Mouse (Mus musculus) ES-Bruce4 (cell line): Measurements from ENCODE around the gene Slc27a3.

ENCODE experiments used
- CTCF ChIP-seq: IDR thresholded peaks from one replicate; pipeline ENCODE4 v1.8.1; 2011; ENCODE audit warnings: low read depth, low read length
- POLR2A ChIP-seq: IDR thresholded peaks from one replicate; pipeline ENCODE4 v1.8.1; 2011; ENCODE audit warnings: low read length; ENCODE audit not compliant: insufficient read depth

DNA sequence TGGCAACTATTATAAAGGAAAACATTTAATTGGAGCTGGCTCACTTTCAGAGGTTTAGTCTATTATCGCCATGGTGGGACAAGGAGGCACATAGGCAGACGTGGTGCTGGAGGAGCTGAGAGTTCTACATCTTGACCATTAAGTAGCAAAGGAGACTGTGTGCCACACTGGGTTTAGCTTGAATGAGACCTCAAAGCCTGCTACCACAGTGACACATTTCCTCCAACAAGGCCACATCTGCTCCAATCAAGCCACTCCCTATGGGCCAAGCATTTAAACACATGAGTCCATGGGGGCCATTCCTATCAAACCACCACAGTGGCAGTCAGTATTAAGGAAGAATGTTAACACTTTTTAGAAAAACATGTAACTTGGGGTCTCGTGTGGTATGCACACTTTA, 51.5 kb downstream of the Slc27a3 start:
- TF ChIP-seq POLR2A, result no peak
- no peak for TF ChIP-seq CTCF
